Mouse (Mus musculus) adrenal gland, postnatal 4 days (tissue): Measurements from ENCODE around the gene Tap1. TPM values are rescaled to one million over a fixed set of nuclear protein-coding genes. Genes with fewer than 3 reads are reported as not detected.
"Not testable (repeated sequence)": the region's sequence is repeated elsewhere in the genome, so short reads cannot be mapped to it uniquely, and the experiment has no call there.

Source experiments
- DNase-seq, 2 experiments: peaks; one replicate each; pipeline ENCODE4 v3.0.0; 2021 to 2022; ENCODE audit warnings: low spot score in 2 of 2, mixed read lengths in 2 of 2
- total RNA-seq, 2 experiments: library from RNA; stranded (reverse); gene quantifications; 2 replicates each; pipeline ENCODE4 v1.2.3; 2021

Tap1 gene
- total RNA-seq, 2 experiments from 2014 or later, result 20.8 to 22.1 TPM

DNA sequence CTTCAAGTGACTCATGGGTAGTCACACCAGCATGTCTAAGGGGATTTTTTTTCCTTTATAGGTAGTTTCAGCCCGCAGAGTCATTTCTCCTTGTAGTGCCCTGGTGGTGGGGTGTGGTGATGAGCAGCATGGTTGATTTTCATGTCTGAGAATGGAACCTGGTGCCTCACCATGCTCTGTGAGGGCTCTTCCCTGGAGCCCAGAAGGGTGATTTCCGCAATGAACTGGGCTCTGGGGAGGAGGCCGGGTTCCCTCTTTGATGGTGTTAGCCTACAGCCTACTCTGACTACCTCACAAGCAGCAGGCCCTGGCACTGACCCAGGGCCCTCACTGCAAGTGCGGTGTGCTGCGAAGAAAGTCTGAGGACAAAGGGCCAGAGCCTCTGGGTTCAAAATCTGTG lies 16.1 kb downstream of the Tap1 start, which contains the start of gene Tap2:
Gene Tap2, plus strand, starts transcription at position 84 of the 400 bp plus-strand sequence.
- no peak for DNase-seq

GRCm38 (mm10) chr17:34204303-34205010 lies 17.1 kb downstream of the Tap1 start:
- DNase-seq, result peak; percentile 75 to 78

DNA sequence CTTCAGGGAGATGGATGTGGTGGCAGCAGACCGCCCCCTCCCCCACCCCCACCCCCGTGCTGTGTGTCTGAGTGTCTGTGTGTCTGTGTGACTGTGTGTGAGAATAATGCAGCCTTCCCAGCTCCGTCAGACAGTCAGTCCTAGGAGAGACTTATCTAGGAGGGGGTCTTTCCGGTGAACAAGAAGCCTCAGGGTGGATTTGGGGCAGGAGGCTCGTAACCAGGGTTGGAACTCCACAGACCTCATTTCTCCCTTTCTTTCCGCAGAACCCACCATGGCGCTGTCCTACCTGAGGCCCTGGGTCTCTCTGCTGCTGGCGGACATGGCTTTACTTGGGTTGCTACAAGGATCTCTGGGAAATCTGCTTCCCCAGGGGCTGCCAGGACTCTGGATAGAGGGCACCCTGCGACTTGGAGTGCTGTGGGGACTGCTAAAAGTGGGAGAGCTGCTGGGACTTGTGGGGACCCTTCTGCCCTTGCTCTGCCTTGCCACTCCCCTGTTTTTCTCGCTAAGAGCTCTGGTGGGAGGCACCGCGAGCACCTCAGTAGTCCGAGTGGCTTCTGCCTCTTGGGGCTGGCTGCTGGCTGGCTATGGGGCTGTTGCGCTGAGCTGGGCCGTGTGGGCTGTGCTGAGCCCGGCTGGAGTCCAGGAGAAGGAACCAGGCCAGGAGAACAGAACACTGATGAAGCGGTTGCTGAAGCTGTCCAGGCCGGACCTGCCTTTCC lies 17.8 kb downstream of the Tap1 start:
- DNase-seq, result no peak

GRCm38 (mm10) chr17:34205746-34206176 lies 18.4 kb downstream of the Tap1 start:
- no peak for DNase-seq

DNA sequence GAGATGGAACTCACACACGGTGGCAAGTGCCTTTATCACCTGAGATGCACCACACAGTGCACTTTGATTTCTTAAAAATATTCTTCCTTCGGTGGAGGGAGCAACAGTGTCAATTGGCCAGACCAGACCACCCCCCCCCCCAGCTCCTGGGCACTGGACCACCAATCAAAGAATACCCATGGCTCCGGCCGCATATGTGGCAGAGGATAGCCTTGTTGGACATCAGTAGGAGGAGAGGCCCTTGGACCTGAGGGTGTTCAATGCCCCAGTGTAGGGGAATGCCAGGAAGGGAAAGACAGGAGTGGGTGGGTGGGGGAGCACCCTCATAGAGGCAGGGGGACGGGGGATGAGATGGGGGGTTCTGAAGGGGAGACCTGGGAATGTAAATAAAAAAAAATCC lies 19.4 kb downstream of the Tap1 start:
- no peak for DNase-seq

- no peak for DNase-seq
These were observed 20.1 kb downstream of the Tap1 start for GRCm38 (mm10) chr17:34207456-34207855.

- no peak for DNase-seq
These were observed 20.5 kb downstream of the Tap1 start for GRCm38 (mm10) chr17:34207866-34208265.

DNA sequence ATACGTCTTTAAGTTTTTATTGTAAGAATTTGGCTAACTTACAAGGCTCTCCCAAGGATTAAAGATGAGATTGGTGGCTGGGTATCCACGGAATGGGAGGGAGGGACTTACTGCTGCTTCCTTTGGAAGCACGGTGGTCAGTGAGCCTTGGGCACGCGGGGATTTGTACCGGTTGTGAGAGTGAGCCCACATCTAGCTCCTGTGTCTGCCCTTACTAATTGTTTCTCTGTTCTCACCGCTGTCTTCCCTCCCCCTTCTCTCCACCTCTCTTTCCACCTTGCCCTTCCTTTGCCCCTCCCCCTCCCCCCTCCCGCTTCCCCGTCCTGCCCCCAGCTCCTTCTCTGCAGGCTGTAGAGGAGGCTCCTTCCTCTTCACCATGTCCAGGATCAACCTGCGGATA lies 21.1 kb downstream of the Tap1 start:
- DNase-seq, result no peak

DNA sequence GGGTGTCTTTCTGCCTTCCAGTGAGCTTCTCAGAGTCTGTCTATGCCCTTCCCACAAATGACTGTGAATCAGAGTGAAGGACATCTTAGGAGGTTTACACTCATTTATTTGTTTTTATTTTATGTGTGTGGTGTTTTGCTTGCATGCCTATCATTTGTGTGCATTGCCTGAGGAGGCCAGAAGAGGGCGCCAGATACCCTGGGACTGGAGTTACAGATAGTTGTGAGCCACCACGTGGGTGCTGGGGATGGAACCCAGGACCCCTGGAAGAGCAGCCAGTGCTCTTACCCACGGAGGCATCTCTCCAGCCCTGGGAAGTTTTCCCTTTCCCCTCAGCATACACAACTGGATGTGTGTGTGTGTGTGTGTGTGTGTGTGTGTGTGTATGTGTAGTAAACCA lies 22.3 kb downstream of the Tap1 start:
- DNase-seq, result no peak

GRCm38 (mm10) chr17:34210599-34210998 lies 23.2 kb downstream of the Tap1 start:
- DNase-seq, result no peak

DNA sequence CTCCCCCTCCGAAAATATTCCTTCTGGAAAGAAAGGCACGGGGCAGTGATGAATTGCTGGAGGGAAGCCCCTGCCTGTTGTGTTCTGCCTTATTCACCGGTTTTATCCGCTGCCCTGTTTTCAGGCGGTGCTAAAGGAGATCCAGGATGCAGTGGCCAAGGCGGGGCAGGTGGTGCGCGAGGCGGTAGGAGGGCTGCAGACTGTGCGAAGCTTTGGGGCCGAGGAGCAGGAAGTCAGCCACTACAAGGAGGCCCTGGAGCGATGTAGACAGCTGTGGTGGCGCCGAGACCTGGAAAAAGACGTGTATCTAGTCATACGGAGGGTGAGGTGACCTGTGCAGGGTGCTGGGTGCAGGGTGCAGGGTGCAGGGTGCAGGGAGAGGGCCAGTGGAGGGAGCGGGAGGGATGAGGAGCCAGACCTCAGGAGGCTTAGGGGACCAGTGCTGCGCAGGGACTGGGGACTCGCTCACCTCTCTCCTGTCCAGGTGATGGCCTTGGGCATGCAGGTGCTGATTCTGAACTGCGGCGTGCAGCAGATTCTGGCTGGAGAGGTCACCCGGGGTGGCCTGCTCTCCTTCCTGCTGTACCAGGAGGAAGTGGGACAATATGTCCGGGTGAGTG lies 24.5 kb downstream of the Tap1 start:
- no peak for DNase-seq

DNA sequence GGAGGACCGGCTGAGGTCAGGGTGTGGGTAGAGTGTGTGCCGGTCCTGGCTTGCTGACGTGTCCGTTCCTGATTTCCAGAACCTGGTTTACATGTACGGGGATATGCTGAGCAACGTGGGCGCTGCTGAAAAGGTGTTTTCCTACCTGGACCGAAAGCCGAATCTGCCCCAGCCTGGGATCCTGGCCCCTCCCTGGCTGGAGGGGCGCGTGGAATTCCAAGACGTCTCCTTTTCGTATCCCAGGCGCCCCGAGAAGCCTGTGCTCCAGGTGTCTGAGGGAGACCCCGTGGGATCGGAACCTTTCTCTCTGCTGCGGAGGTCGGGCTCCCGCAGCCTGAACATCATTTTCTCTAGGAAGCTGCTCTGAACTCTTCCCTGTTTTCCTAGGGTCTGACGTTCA lies 26.6 kb downstream of the Tap1 start:
- DNase-seq, result no peak

GRCm38 (mm10) chr17:34215176-34215575 lies 27.8 kb downstream of the Tap1 start:
- no peak for DNase-seq

GRCm38 (mm10) chr17:34217216-34217928 lies 30.0 kb downstream of the Tap1 start:
- DNase-seq, result no peak

GRCm38 (mm10) chr17:34217986-34218385 lies 30.6 kb downstream of the Tap1 start:
- no peak for DNase-seq

- no peak for DNase-seq
These were observed 31.3 kb downstream of the Tap1 start for GRCm38 (mm10) chr17:34218675-34219074.

- DNase-seq, result not testable (repeated sequence)
These were observed 31.7 kb downstream of the Tap1 start for GRCm38 (mm10) chr17:34219096-34219495.

- not testable (repeated sequence) for DNase-seq
These were observed 32.4 kb downstream of the Tap1 start for GRCm38 (mm10) chr17:34219801-34220200.

GRCm38 (mm10) chr17:34220401-34220800 lies 33.0 kb downstream of the Tap1 start:
- not testable (repeated sequence) for DNase-seq

DNA sequence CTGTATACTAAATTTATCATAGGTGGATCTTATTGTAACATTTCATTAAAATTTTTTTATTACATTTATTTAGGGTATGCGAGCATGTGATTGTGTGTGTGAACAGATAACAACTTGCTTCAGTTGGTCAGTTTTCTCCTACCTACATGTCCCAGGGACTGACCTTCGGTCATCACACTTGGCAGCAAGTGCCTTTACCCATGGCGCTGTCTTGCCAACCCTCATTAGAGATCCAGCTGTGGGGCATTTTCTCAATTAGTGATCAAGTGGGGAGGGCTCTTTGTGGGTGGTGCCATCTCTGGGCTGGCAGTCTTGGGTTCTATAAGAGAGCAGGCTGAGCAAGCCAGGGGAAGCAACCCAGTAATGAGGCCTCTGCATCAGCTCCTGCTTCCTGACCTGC lies 37.5 kb downstream of the Tap1 start:
- DNase-seq, result no peak

GRCm38 (mm10) chr17:34225426-34225825 lies 38.1 kb downstream of the Tap1 start:
- no peak for DNase-seq
